Comparison of ENCODE assay signal across 16 mouse cellular contexts in the genomic region with DNA sequence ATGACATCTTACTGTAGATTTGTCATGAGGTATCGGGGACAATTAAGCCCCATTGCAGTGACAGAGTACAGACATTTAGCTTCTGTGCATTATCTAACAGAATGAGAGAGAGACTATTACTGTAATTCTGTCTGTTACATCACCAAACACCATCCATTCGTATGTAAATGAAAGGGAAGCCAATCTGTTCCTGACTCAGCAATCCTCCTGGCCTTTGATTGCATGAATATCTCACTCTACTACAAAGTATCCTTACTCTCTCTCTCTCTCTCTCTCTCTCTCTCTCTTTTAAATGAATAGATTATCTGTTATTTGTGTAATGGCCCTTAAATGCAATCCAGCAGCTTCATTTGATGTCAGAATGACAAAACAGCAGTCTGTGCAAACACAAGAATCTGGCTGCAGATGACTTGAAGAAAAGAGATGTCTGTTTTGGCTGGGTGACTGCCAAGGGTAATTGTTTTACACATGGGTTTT. TPM values are rescaled to one million over a fixed set of nuclear protein-coding genes. Genes with fewer than 3 reads are reported as not detected.
A peak's percentile ranks its signal among the peaks of the same experiment; 100 is the strongest.
DNase-seq lines count a peak whose midpoint lies in the region; ATAC-seq and TF ChIP-seq lines count a peak whose summit lies in the region.
"Had no signal": no experiment of that assay in that cellular context is flagged by ENCODE, and none has a peak within 500 bp of the region (broad histone marks: within the 10 kb centered on the region; RNA-seq: fewer than 3 reads in every experiment).

No protein-coding gene starts in this region.

- H3K36me3 ChIP-seq in forebrain, embryonic 12.5 days (replicated peaks) = no peaks in the 10 kb centered on the region
- H3K36me3 ChIP-seq in forebrain, embryonic 10.5 days (replicated peaks) = no peaks in the 10 kb centered on the region
- no peaks in the 10 kb centered on the region for H3K36me3 ChIP-seq in lung, embryonic 16.5 days (ENCODE audit: control insufficient read depth, insufficient read depth, low read length)
- no peaks in the 10 kb centered on the region for H3K36me3 ChIP-seq in forebrain, postnatal 0 days (ENCODE audit: insufficient read depth)
- H3K36me3 ChIP-seq: limb, embryonic 15.5 days had no signal

- no peak for TF ChIP-seq CTCF in forebrain, postnatal 0 days (IDR thresholded peaks at IDR 0.05; ENCODE audit: low read depth)

- H3K9ac ChIP-seq in forebrain, embryonic 12.5 days = no peak overlapping the region
- H3K9ac ChIP-seq in lung, embryonic 16.5 days (ENCODE audit: low read length) = no peak overlapping the region
- H3K9ac ChIP-seq in forebrain, postnatal 0 days = no peak overlapping the region
- H3K9ac ChIP-seq: limb, embryonic 15.5 days; liver, postnatal 0 days had no signal

- WGBS in forebrain, embryonic 12.5 days = 60% methylated on average over 2 of the region's 2 CpGs
- WGBS in forebrain, embryonic 10.5 days = 89% methylated on average over 2 of the region's 2 CpGs
- WGBS in lung, embryonic 16.5 days = 40% methylated on average over 2 of the region's 2 CpGs
- 15% methylated on average over 2 of the region's 2 CpGs for WGBS in forebrain, postnatal 0 days

- peaks cover 2% of the 10 kb centered on the region; the same call in 1 of the 2 replicates for H3K4me1 ChIP-seq in forebrain, embryonic 12.5 days
- H3K4me1 ChIP-seq in forebrain, embryonic 10.5 days = no peaks in the 10 kb centered on the region
- H3K4me1 ChIP-seq in lung, embryonic 16.5 days (replicated peaks; ENCODE audit: control insufficient read depth, insufficient read depth, low read length) = peaks cover 4% of the 10 kb centered on the region; the same call in 1 of the 2 replicates
- 0 out of 2 replicates have a peak, but pooled peaks cover 3% of the 10 kb centered on the region for H3K4me1 ChIP-seq in forebrain, postnatal 0 days (ENCODE audit: insufficient read depth)
- H3K4me1 ChIP-seq: limb, embryonic 15.5 days had no signal

- no peaks in the 10 kb centered on the region for H3K27me3 ChIP-seq in forebrain, embryonic 12.5 days
- no peaks in the 10 kb centered on the region for H3K27me3 ChIP-seq in forebrain, embryonic 10.5 days (ENCODE audit: poor library complexity, severe bottlenecking)
- no peaks in the 10 kb centered on the region for H3K27me3 ChIP-seq in lung, embryonic 16.5 days (ENCODE audit: control insufficient read depth, insufficient read depth, low read depth, low read length)
- no peaks in the 10 kb centered on the region for H3K27me3 ChIP-seq in forebrain, postnatal 0 days (ENCODE audit: insufficient read depth, low read length)
- H3K27me3 ChIP-seq: limb, embryonic 15.5 days had no signal

- H3K27ac ChIP-seq in forebrain, embryonic 12.5 days = no peak overlapping the region
- H3K27ac ChIP-seq in forebrain, embryonic 10.5 days = no peak overlapping the region
- H3K27ac ChIP-seq in lung, embryonic 16.5 days (ENCODE audit: low read length) = no peak overlapping the region
- H3K27ac ChIP-seq in forebrain, postnatal 0 days (ENCODE audit: low read depth, low read length) = no peak overlapping the region
- H3K27ac ChIP-seq: limb, embryonic 15.5 days had no signal

- peak; percentile 82; the same call in 1 of the 2 replicates for ATAC-seq in forebrain, embryonic 12.5 days (ENCODE audit: low FRiP score)
- peak; percentile 80 for ATAC-seq in lung, embryonic 16.5 days (ENCODE audit: low read depth)
- ATAC-seq in forebrain, postnatal 0 days = peak; percentile 89
- ATAC-seq: liver, postnatal 0 days had no signal

- H3K4me3 ChIP-seq in forebrain, embryonic 12.5 days (replicated peaks) = no peak overlapping the region
- H3K4me3 ChIP-seq in forebrain, embryonic 10.5 days = no peak overlapping the region
- H3K4me3 ChIP-seq in lung, embryonic 16.5 days (ENCODE audit: low read length) = no peak overlapping the region
- no peak overlapping the region for H3K4me3 ChIP-seq in forebrain, postnatal 0 days (ENCODE audit: low read depth, low read length)
- H3K4me3 ChIP-seq: limb, embryonic 15.5 days had no signal

- no peak overlapping the region for H3K4me2 ChIP-seq in forebrain, embryonic 12.5 days
- no peak overlapping the region for H3K4me2 ChIP-seq in lung, embryonic 16.5 days (ENCODE audit: low read depth, low read length)
- no peak overlapping the region for H3K4me2 ChIP-seq in forebrain, postnatal 0 days (ENCODE audit: low read depth)
- H3K4me2 ChIP-seq: limb, embryonic 15.5 days had no signal

- H3K9me3 ChIP-seq in forebrain, embryonic 12.5 days = no peaks in the 10 kb centered on the region
- no peaks in the 10 kb centered on the region for H3K9me3 ChIP-seq in forebrain, embryonic 10.5 days
- no peaks in the 10 kb centered on the region for H3K9me3 ChIP-seq in lung, embryonic 16.5 days (ENCODE audit: control insufficient read depth, low read length)
- no peaks in the 10 kb centered on the region for H3K9me3 ChIP-seq in forebrain, postnatal 0 days (ENCODE audit: low read length)
- H3K9me3 ChIP-seq: limb, embryonic 15.5 days had no signal

- no peak for DNase-seq in forebrain, embryonic 10.5 days (ENCODE audit: extremely low spot score, low spot score)
- no peak for DNase-seq in lung, postnatal 14 days
- peak; percentile 5 for DNase-seq in Muller cell, postnatal 12 days (ENCODE audit: inconsistent ontology term)
- peak; percentile 53 for DNase-seq in forebrain, postnatal 0 days
- no peak for DNase-seq in c-Kit-positive CD71-positive TER-119-positive erythroid progenitor cells, embryonic 14.5 days (ENCODE audit: low spot score)
- DNase-seq in urinary bladder, adult 2 months (ENCODE audit: low spot score) = no peak
- DNase-seq: adrenal gland, postnatal 10 days; cerebellum, postnatal 14 days; heart, adult 18-20 months; kidney, adult 9 months; liver, postnatal 0 days had no signal

RNA-seq across cellular contexts. Expression of a gene that starts 32.8 kb away (rescaled TPM):
- 1.6 and 3.4 TPM in 2 replicates for polyA plus RNA-seq in forebrain, embryonic 12.5 days (2016; fragmentation: Nextera tagmentation; extraction: Ambion mirVana)
- 0.35 and 0.41 TPM in 2 replicates for polyA plus RNA-seq in forebrain, embryonic 10.5 days (2016; fragmentation: Nextera tagmentation; extraction: Ambion mirVana)
- polyA plus RNA-seq in lung, embryonic 16.5 days (2015; fragmentation: Nextera tagmentation; extraction: Ambion mirVana) = 0.18 and 0.24 TPM in 2 replicates
- total RNA-seq in forebrain, postnatal 0 days (2014; rRNA removed) = 3.6 and 3.7 TPM in 2 replicates
- polyA plus RNA-seq in forebrain, postnatal 0 days (2015; fragmentation: Nextera tagmentation; extraction: Ambion mirVana) = 5.4 and 7.4 TPM in 2 replicates
- polyA plus RNA-seq in urinary bladder, adult 2 months (2012; rRNA removed) = 0.07 TPM in 1 of 2 replicates, not detected in the other
- total RNA-seq: gastrocnemius, adult 8-10 months; heart, adult 18-20 months; megakaryocyte-erythroid progenitor cell, adult 5-6 weeks had no signal
- polyA plus RNA-seq: liver, postnatal 0 days had no signal

Comparison
In these comparisons a context has a peak if more than half of its experiments do, and no peak if none do; other contexts are left out.
1. DNase-seq: peak in Muller cell, postnatal 12 days (single experiment) and forebrain, postnatal 0 days (single experiment); none in forebrain, embryonic 10.5 days (single experiment), lung, postnatal 14 days (single experiment), c-Kit-positive CD71-positive TER-119-positive erythroid progenitor cells, embryonic 14.5 days (single experiment) and urinary bladder, adult 2 months (single experiment).
2. Peak in every context shown above with its lines, with median percentiles within 50 percentile points of each other: ATAC-seq.